Mouse (Mus musculus) MEL (cell line): ENCODE results near the gene Agt.

Source experiments
- BHLHE40 ChIP-seq: IDR thresholded peaks from 2 replicates; pipeline ENCODE4 v1.6.1; 2012; ENCODE audit warnings: low read depth, mild to moderate bottlenecking, inconsistent platforms, low read length, improper control_type of control experiment, borderline replicate concordance
- CHD2 ChIP-seq: IDR thresholded peaks from 2 replicates; pipeline ENCODE4 v1.6.1; 2011; ENCODE audit warnings: low read length, improper control_type of control experiment
- ETS1 ChIP-seq: IDR thresholded peaks from 2 replicates; pipeline ENCODE4 v1.6.1; 2012; ENCODE audit warnings: low read depth, mild to moderate bottlenecking, inconsistent platforms, low read length, improper control_type of control experiment, moderate library complexity
- GATA1 ChIP-seq: IDR thresholded peaks from 2 replicates; pipeline ENCODE4 v1.6.1; 2011; ENCODE audit warnings: low read depth, low read length, improper control_type of control experiment
- MAFK ChIP-seq: IDR thresholded peaks from 2 replicates; pipeline ENCODE4 v1.6.1; 2011; ENCODE audit warnings: low read depth, mild to moderate bottlenecking, low read length, improper control_type of control experiment, borderline replicate concordance
- MAZ ChIP-seq: IDR thresholded peaks from 2 replicates; pipeline ENCODE4 v1.6.1; 2012; ENCODE audit warnings: low read depth, mild to moderate bottlenecking, inconsistent platforms, low read length, improper control_type of control experiment
- NELFE ChIP-seq: IDR thresholded peaks from 2 replicates; pipeline ENCODE4 v1.6.1; 2011; ENCODE audit warnings: low read depth, low read length, improper control_type of control experiment
- POLR2A ChIP-seq, 2 experiments: IDR thresholded peaks; 2 replicates each; pipeline ENCODE4 v1.6.1; 2011 to 2012; ENCODE audit warnings: low read length in 2 of 2, mild to moderate bottlenecking in 2 of 2, control low read depth in 1 of 2, improper control_type of control experiment in 1 of 2, low read depth in 1 of 2, moderate library complexity in 1 of 2; ENCODE audit not compliant: control insufficient read depth in 1 of 2, insufficient read depth in 1 of 2, poor library complexity in 1 of 2
- POLR2AphosphoS5 ChIP-seq: IDR thresholded peaks from 2 replicates; pipeline ENCODE4 v1.6.1; 2012; ENCODE audit warnings: low read depth, borderline replicate concordance, mild to moderate bottlenecking, inconsistent platforms, low read length, moderate library complexity, mixed read lengths
- RCOR1 ChIP-seq: IDR thresholded peaks from 2 replicates; pipeline ENCODE4 v1.6.1; 2012; ENCODE audit warnings: low read depth, mild to moderate bottlenecking, inconsistent platforms, low read length, improper control_type of control experiment
- USF1 ChIP-seq: IDR thresholded peaks from 2 replicates; pipeline ENCODE4 v1.6.1; 2014; ENCODE audit warnings: low read depth, mild to moderate bottlenecking, inconsistent platforms, low read length, improper control_type of control experiment, moderate library complexity
- ZC3H11A ChIP-seq: IDR thresholded peaks from 2 replicates; pipeline ENCODE4 v1.6.1; 2012; ENCODE audit warnings: low read depth, mild to moderate bottlenecking, inconsistent platforms, low read length, improper control_type of control experiment

DNA sequence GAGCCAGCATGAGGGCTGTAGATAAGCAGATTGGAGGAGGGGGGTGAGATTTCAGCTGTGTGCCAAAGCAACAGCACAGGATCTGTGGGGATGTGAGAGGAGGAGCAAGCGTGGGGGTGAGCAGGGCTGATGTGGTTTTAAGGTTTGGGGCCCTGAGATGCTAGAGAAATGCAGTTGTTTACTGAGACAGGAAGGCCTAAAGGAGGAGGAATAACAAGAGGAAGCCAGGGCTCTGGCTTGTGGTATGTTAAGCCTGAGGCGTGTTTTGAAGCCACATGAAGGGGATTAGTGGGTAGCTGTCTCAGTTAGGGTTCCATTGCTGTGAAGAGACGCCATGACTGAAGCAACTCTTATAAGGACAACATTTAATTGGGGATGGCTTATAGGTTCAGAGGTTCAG, 60.4 kb downstream of the Agt start:
- TF ChIP-seq CHD2 (no peak), POLR2A (IDR thresholded peaks at IDR 0.05; ENCODE audit: control insufficient read depth in 1 of 2, insufficient read depth in 1 of 2, low read depth in 1 of 2, low read length in 2 of 2, poor library complexity in 1 of 2) (no peak), MAZ (no peak), ZC3H11A (no peak), GATA1 (no peak), NELFE (no peak), POLR2AphosphoS5 (no peak), ETS1 (no peak), MAFK (no peak), RCOR1 (no peak), BHLHE40 (no peak), USF1 (no peak)
